Mouse (Mus musculus) cerebellum, adult 2 months (tissue): ENCODE data around the gene Ift20.
"Not testable (repeated sequence)": the region's sequence is repeated elsewhere in the genome, so short reads cannot be mapped to it uniquely, and the experiment has no call there.

Experiments used
- CTCF ChIP-seq: fragments of 200-500 bp; IDR thresholded peaks from 2 replicates; pipeline ENCODE4 v1.5.1; 2011; ENCODE audit warnings: low read depth, mild to moderate bottlenecking, control low read depth, low read length, moderate library complexity, borderline replicate concordance; ENCODE audit not compliant: insufficient read depth
- POLR2A ChIP-seq: fragments of 200-500 bp; IDR thresholded peaks from 2 replicates; pipeline ENCODE4 v1.6.1; 2011; ENCODE audit warnings: low read length, control low read depth, borderline replicate concordance; ENCODE audit not compliant: insufficient read depth

- not testable (repeated sequence) for TF ChIP-seq POLR2A, CTCF
Observed at GRCm38 (mm10) chr11:78531515-78531914, 4.6 kb upstream of the Ift20 start.
